Mouse (Mus musculus) duodenum, adult 2 months (tissue): Measurements from ENCODE around the gene Ankrd34b. TPM values are rescaled to one million over a fixed set of nuclear protein-coding genes. Genes with fewer than 3 reads are reported as not detected.

Source experiments
- polyA plus RNA-seq: library from polyadenylated mRNA; depleted of rRNA; stranded (reverse); fragments of >200 nt; gene quantifications from 2 replicates; pipeline ENCODE4 v1.2.3, GENCODE M21; 2012; ENCODE audit warnings: low replicate concordance; rRNA removed

Gene Ankrd34b
- polyA plus RNA-seq, result not detected in 2 replicates

DNA sequence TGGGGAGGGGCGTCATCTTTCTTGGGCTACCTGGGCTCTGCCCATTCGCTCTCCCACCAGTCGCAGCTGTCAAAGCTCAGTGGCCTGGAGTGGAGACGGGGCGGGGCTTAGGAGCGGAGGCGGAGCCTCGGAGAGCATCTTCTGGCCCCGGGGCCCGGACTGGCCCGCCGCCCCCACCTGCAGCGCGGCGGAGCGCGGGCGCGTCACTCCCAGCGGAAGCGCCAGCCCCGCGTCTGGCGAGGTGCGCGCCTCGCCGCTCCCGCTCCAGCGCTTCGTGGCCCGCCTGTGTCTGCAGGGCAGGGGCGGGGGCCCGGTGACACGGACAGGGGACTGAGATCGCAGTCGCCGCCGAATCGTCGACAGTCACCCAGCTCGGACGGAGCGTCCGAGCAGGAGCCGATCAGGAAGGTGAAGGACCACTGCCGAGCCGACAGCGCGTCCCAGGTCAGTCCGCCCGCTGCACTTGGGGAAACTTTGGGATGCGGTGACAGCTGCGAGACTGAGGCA, at the start of gene Ankrd34b:
Gene Ankrd34b (plus strand): TSS at position 139 of the 507 bp plus-strand sequence.

GRCm38 (mm10) chr13:92483852-92484463, 58.3 kb downstream of the Ankrd34b start, which contains the start of gene Fam151b:
TSS of gene Fam151b (minus strand) at chr13:92484015.

Other genes with a start within 250 kb of the Ankrd34b start
- not detected in 2 replicates for gene Gm20379, start 119.9 kb upstream of the Ankrd34b start, polyA plus RNA-seq
- 1.4 and 2.1 TPM in 2 replicates for gene Dhfr, start 71.2 kb upstream of the Ankrd34b start, polyA plus RNA-seq
- 2.0 and 4.0 TPM in 2 replicates for gene Msh3, start 70.9 kb upstream of the Ankrd34b start, polyA plus RNA-seq
- gene Fam151b, start 58.1 kb downstream of the Ankrd34b start, polyA plus RNA-seq, result 0.79 and 1.0 TPM in 2 replicates
- 0.32 and 0.36 TPM in 2 replicates for gene Zfyve16, start 105.0 kb downstream of the Ankrd34b start, polyA plus RNA-seq
- gene Spz1, start 150.3 kb downstream of the Ankrd34b start, polyA plus RNA-seq, result not detected in 2 replicates
- 9.1 and 9.8 TPM in 2 replicates for gene Serinc5, start 185.2 kb downstream of the Ankrd34b start, polyA plus RNA-seq